ENCODE assay signal across 11 mouse cellular contexts in genomic region chrX:155643975-155644374, GRCm38 (mm10). TPM values are rescaled to one million over a fixed set of nuclear protein-coding genes. Genes with fewer than 3 reads are reported as not detected.
DNase-seq lines count a peak whose midpoint lies in the region; ATAC-seq lines count a peak whose summit lies in the region.
"Had no signal": no experiment of that assay in that cellular context is flagged by ENCODE, and none has a peak within 500 bp of the region (broad histone marks: within the 10 kb centered on the region; RNA-seq: fewer than 3 reads in every experiment).

No protein-coding gene starts in this region.

- no peaks in the 10 kb centered on the region for H3K9me3 ChIP-seq in forebrain, embryonic 13.5 days (replicated peaks)
- H3K9me3 ChIP-seq: heart, embryonic 12.5 days; limb, embryonic 12.5 days had no signal

- H3K27me3 ChIP-seq in forebrain, embryonic 13.5 days = no peaks in the 10 kb centered on the region
- H3K27me3 ChIP-seq: heart, embryonic 12.5 days; limb, embryonic 12.5 days had no signal

- DNase-seq in cerebellum, adult 18-20 months = peak; percentile 26 to 55
- peak; percentile 25 for DNase-seq in layer of hippocampus, adult 11-12 months (ENCODE audit: low spot score)
- DNase-seq in layer of hippocampus, adult 9-10 months (ENCODE audit: low spot score) = no peak
- peak; percentile 21 for DNase-seq in 416B (ENCODE audit: low read depth)
- DNase-seq in cerebellum, postnatal 36 days = peak; percentile 7 to 51
- DNase-seq in urinary bladder, postnatal 25 days (ENCODE audit: low spot score) = no peak

- no peak overlapping the region for H3K9ac ChIP-seq in forebrain, embryonic 13.5 days
- H3K9ac ChIP-seq: heart, embryonic 12.5 days; limb, embryonic 12.5 days had no signal

- H3K4me1 ChIP-seq in forebrain, embryonic 13.5 days = no peaks in the 10 kb centered on the region
- H3K4me1 ChIP-seq: heart, embryonic 12.5 days; limb, embryonic 12.5 days had no signal

- H3K36me3 ChIP-seq in forebrain, embryonic 13.5 days (ENCODE audit: poor library complexity, severe bottlenecking) = no peaks in the 10 kb centered on the region
- H3K36me3 ChIP-seq: heart, embryonic 12.5 days; limb, embryonic 12.5 days had no signal

- no peak overlapping the region for H3K4me3 ChIP-seq in forebrain, embryonic 13.5 days
- H3K4me3 ChIP-seq: heart, embryonic 12.5 days; limb, embryonic 12.5 days had no signal

- WGBS in forebrain, embryonic 13.5 days = 0% methylated on average over 1 of the region's 1 CpGs

- H3K4me2 ChIP-seq in forebrain, embryonic 13.5 days = no peak overlapping the region
- H3K4me2 ChIP-seq: heart, embryonic 12.5 days; limb, embryonic 12.5 days had no signal

- H3K27ac ChIP-seq in forebrain, embryonic 13.5 days = no peak overlapping the region
- H3K27ac ChIP-seq: limb, embryonic 12.5 days had no signal

- ATAC-seq in cerebellum, adult (ENCODE audit: insufficient number of reproducible peaks, low FRiP score, low TSS enrichment) = no peak
- no peak for ATAC-seq in forebrain, embryonic 13.5 days

RNA-seq across cellular contexts. Expression of gene Gm15155, which starts 19.4 kb away (rescaled TPM):
- not detected in 2 replicates for polyA plus RNA-seq in forebrain, embryonic 13.5 days (2015; fragmentation: Nextera tagmentation; extraction: Ambion mirVana)
- polyA plus RNA-seq: C2C12; heart, embryonic 12.5 days; limb, embryonic 12.5 days had no signal

RNA-seq across cellular contexts. Expression of gene Ptchd1, which starts 20.4 kb away (rescaled TPM):
- 1.4 and 1.6 TPM in 2 replicates for polyA plus RNA-seq in forebrain, embryonic 13.5 days (2015; fragmentation: Nextera tagmentation; extraction: Ambion mirVana)

Comparison
In these comparisons a context has a peak if more than half of its experiments do, and no peak if none do; other contexts are left out.
1. DNase-seq: peak in cerebellum, adult 18-20 months (2 of 2), layer of hippocampus, adult 11-12 months (single experiment), 416B (single experiment) and cerebellum, postnatal 36 days (2 of 2); none in layer of hippocampus, adult 9-10 months (single experiment) and urinary bladder, postnatal 25 days (single experiment).